Mouse (Mus musculus) forebrain, embryonic 13.5 days (tissue): ENCODE measurements around the gene Sec23ip. TPM values are rescaled to one million over a fixed set of nuclear protein-coding genes. Genes with fewer than 3 reads are reported as not detected.

Source experiments
- ATAC-seq: fragments of 200-750 bp; cut with Nextera tagmentation; 2 replicates; pipeline ENCODE4 v1.8.0; 2017
- H3K27ac ChIP-seq: fragments of 300-500 bp; sonication (generic); 2 replicates; pipeline ENCODE4 v1.5.1; 2015; ENCODE audit warnings: inconsistent platforms, mild to moderate bottlenecking, moderate library complexity
- H3K27me3 ChIP-seq: fragments of 300-500 bp; sonication (generic); 2 replicates; pipeline ENCODE4 v1.6.1; 2015; ENCODE audit warnings: mild to moderate bottlenecking, inconsistent platforms
- H3K36me3 ChIP-seq: fragments of 300-500 bp; sonication (generic); 2 replicates; pipeline ENCODE4 v1.6.1; 2015; ENCODE audit warnings: mild to moderate bottlenecking, inconsistent platforms; ENCODE audit not compliant: poor library complexity, severe bottlenecking
- H3K4me1 ChIP-seq: fragments of 300-500 bp; sonication (generic); 2 replicates; pipeline ENCODE4 v1.6.1; 2015; ENCODE audit warnings: inconsistent platforms
- H3K4me2 ChIP-seq: fragments of 300-500 bp; sonication (generic); 2 replicates; pipeline ENCODE4 v1.6.1; 2015; ENCODE audit warnings: inconsistent platforms, mild to moderate bottlenecking, moderate library complexity
- H3K4me3 ChIP-seq: fragments of 300-500 bp; sonication (generic); 2 replicates; pipeline ENCODE4 v1.5.1; 2015; ENCODE audit warnings: mild to moderate bottlenecking, inconsistent platforms
- H3K9ac ChIP-seq: fragments of 300-500 bp; sonication (generic); 2 replicates; pipeline ENCODE4 v1.6.1; 2015; ENCODE audit warnings: mild to moderate bottlenecking, inconsistent platforms
- H3K9me3 ChIP-seq: fragments of 300-500 bp; sonication (generic); replicated peaks from 2 replicates; pipeline ENCODE4 v1.6.1; 2016; ENCODE audit warnings: inconsistent platforms
- WGBS: fragments of 180-500 bp; shearing (Covaris S2); methylation state at CpG from one replicate; pipeline ENCODE4 v1.1.7; 2015; 5-methylcytosine and 5-hydroxymethylcytosine counted together
- microRNA-seq: library from miRNA; unstranded; fragments of <30 nt; microRNA quantifications from one replicate; pipeline ENCODE4, GENCODE M21; 2016
- polyA plus RNA-seq: library from polyadenylated mRNA; unstranded; fragments of >200 nt; fragmentation: Nextera tagmentation; extraction: Ambion mirVana; gene quantifications from 2 replicates; pipeline ENCODE4 v1.2.1, GENCODE M21; 2015

Sec23ip gene
- polyA plus RNA-seq, 1 experiment from 2014 or later = 40.1 TPM

- Histone ChIP-seq H3K4me3 (no peak overlapping the region), H3K36me3 (peaks cover 77% of the 10 kb centered on the region), H3K9me3 (no peaks in the 10 kb centered on the region), H3K27ac (no peak overlapping the region), H3K4me1 (no peaks in the 10 kb centered on the region), H3K9ac (no peak overlapping the region), H3K4me2 (no peak overlapping the region), H3K27me3 (no peaks in the 10 kb centered on the region)
- WGBS = 96% methylated on average over 3 of the region's 3 CpGs
- ATAC-seq = no peak
These were observed 37.1 kb downstream of the Sec23ip start for GRCm38 (mm10) chr7:128781846-128782245.

- H3K36me3 ChIP-seq = peaks cover 18% of the 10 kb centered on the region
- H3K4me1 ChIP-seq = no peaks in the 10 kb centered on the region
- no peak overlapping the region for H3K4me2 ChIP-seq
- H3K9ac ChIP-seq = no peak overlapping the region
- no peak for ATAC-seq
- no peak overlapping the region for H3K4me3 ChIP-seq
- H3K27ac ChIP-seq = no peak overlapping the region
- WGBS = 92% methylated on average over 4 of the region's 4 CpGs
- no peaks in the 10 kb centered on the region for H3K27me3 ChIP-seq
- no peaks in the 10 kb centered on the region for H3K9me3 ChIP-seq
These were observed 45.3 kb downstream of the Sec23ip start for GRCm38 (mm10) chr7:128790045-128790444.

- H3K36me3 ChIP-seq = no peaks in the 10 kb centered on the region
- H3K9ac ChIP-seq = no peak overlapping the region
- no peak overlapping the region for H3K4me2 ChIP-seq
- H3K9me3 ChIP-seq = no peaks in the 10 kb centered on the region
- WGBS = 90% methylated on average over 4 of the region's 4 CpGs
- H3K4me3 ChIP-seq = no peak overlapping the region
- ATAC-seq = no peak
- no peak overlapping the region for H3K27ac ChIP-seq
- H3K27me3 ChIP-seq = no peaks in the 10 kb centered on the region
- no peaks in the 10 kb centered on the region for H3K4me1 ChIP-seq
These were observed 48.7 kb downstream of the Sec23ip start for GRCm38 (mm10) chr7:128793464-128793863.

GRCm38 (mm10) chr7:128824986-128825563, 80.3 kb downstream of the Sec23ip start:
- WGBS = 81% methylated on average over 5 of the region's 5 CpGs
- Histone ChIP-seq H3K4me1 (no peaks in the 10 kb centered on the region), H3K4me3 (no peak overlapping the region), H3K36me3 (no peaks in the 10 kb centered on the region), H3K9ac (no peak overlapping the region), H3K27me3 (no peaks in the 10 kb centered on the region), H3K9me3 (no peaks in the 10 kb centered on the region), H3K4me2 (no peak overlapping the region), H3K27ac (no peak overlapping the region)
- no peak for ATAC-seq

GRCm38 (mm10) chr7:128832455-128833081, 87.8 kb downstream of the Sec23ip start:
- no peak overlapping the region for H3K9ac ChIP-seq
- no peak overlapping the region for H3K4me3 ChIP-seq
- H3K4me2 ChIP-seq = no peak overlapping the region
- ATAC-seq = no peak
- no peaks in the 10 kb centered on the region for H3K36me3 ChIP-seq
- H3K9me3 ChIP-seq = no peaks in the 10 kb centered on the region
- no peaks in the 10 kb centered on the region for H3K4me1 ChIP-seq
- no peaks in the 10 kb centered on the region for H3K27me3 ChIP-seq
- 85% methylated on average over 12 of the region's 12 CpGs for WGBS
- H3K27ac ChIP-seq = no peak overlapping the region

- no peak overlapping the region for H3K4me2 ChIP-seq
- ATAC-seq = no peak
- 86% methylated on average over 4 of the region's 4 CpGs for WGBS
These were observed 88.5 kb downstream of the Sec23ip start for GRCm38 (mm10) chr7:128833196-128833595.

More at GRCm38 (mm10) chr7:128833196-128833595, 88.5 kb downstream of the Sec23ip start:
- Histone ChIP-seq H3K4me3 (no peak overlapping the region), H3K4me1 (no peaks in the 10 kb centered on the region), H3K27ac (no peak overlapping the region), H3K27me3 (no peaks in the 10 kb centered on the region), H3K36me3 (no peaks in the 10 kb centered on the region), H3K9ac (no peak overlapping the region), H3K9me3 (no peaks in the 10 kb centered on the region)

Small RNA genes lying within 50 kb of the gene (microRNA-seq; reads per million reads assigned to microRNA genes)
- not detected for gene Gm25778

Other genes with a start within 250 kb of the Sec23ip start
- gene Bag3, start 221.3 kb upstream of the Sec23ip start, polyA plus RNA-seq = 1.9 and 2.1 TPM in 2 replicates
- gene Inpp5f, start 133.6 kb upstream of the Sec23ip start, polyA plus RNA-seq = 185 and 204 TPM in 2 replicates
- 66.8 and 69.2 TPM in 2 replicates for gene Mcmbp, start 4.4 kb upstream of the Sec23ip start, polyA plus RNA-seq